Comparison of ENCODE assay signal across 8 mouse cellular contexts in genomic region chr9:108341139-108341475, GRCm38 (mm10). TPM values are rescaled to one million over a fixed set of nuclear protein-coding genes. Genes with fewer than 3 reads are reported as not detected.
DNase-seq lines count a peak whose midpoint lies in the region; ATAC-seq and TF ChIP-seq lines count a peak whose summit lies in the region.

No protein-coding gene starts in this region.

- H3K27ac ChIP-seq in forebrain, embryonic 13.5 days: no peak overlapping the region
- no peak overlapping the region for H3K27ac ChIP-seq in forebrain, postnatal 0 days (ENCODE audit: low read depth, low read length)
- peak overlapping the region; percentile 59 for H3K27ac ChIP-seq in lung, embryonic 16.5 days (ENCODE audit: low read length)
- H3K27ac ChIP-seq in neural tube, embryonic 15.5 days (replicated peaks): no peak overlapping the region
- H3K27ac ChIP-seq in midbrain, embryonic 14.5 days (replicated peaks; ENCODE audit: low read depth, low read length): no peak overlapping the region

- no peak for ATAC-seq in forebrain, embryonic 13.5 days
- no peak for ATAC-seq in forebrain, postnatal 0 days
- no peak for ATAC-seq in lung, embryonic 16.5 days (ENCODE audit: low read depth)
- no peak for ATAC-seq in neural tube, embryonic 15.5 days (ENCODE audit: low FRiP score)
- no peak for ATAC-seq in midbrain, embryonic 14.5 days (ENCODE audit: low FRiP score, low TSS enrichment)

- H3K9ac ChIP-seq in forebrain, embryonic 13.5 days: no peak overlapping the region
- H3K9ac ChIP-seq in forebrain, postnatal 0 days: no peak overlapping the region
- H3K9ac ChIP-seq in lung, embryonic 16.5 days (ENCODE audit: low read length): 0 out of 2 replicates have a peak overlapping the region, but pooled peaks have one; percentile 93
- H3K9ac ChIP-seq in neural tube, embryonic 15.5 days (replicated peaks): no peak overlapping the region
- H3K9ac ChIP-seq in midbrain, embryonic 14.5 days (replicated peaks; ENCODE audit: low read length): no peak overlapping the region

- no peak for TF ChIP-seq CTCF in forebrain, postnatal 0 days (IDR thresholded peaks at IDR 0.05; ENCODE audit: low read depth)

- peaks cover 23% of the 10 kb centered on the region for H3K4me1 ChIP-seq in forebrain, embryonic 13.5 days
- H3K4me1 ChIP-seq in forebrain, postnatal 0 days (ENCODE audit: insufficient read depth): peaks cover 13% of the 10 kb centered on the region
- peaks cover 28% of the 10 kb centered on the region for H3K4me1 ChIP-seq in lung, embryonic 16.5 days (replicated peaks; ENCODE audit: control insufficient read depth, insufficient read depth, low read length)
- H3K4me1 ChIP-seq in neural tube, embryonic 15.5 days: peaks cover 33% of the 10 kb centered on the region
- H3K4me1 ChIP-seq in midbrain, embryonic 14.5 days (ENCODE audit: control insufficient read depth, insufficient read depth, low read length): peaks cover 17% of the 10 kb centered on the region

- WGBS in forebrain, embryonic 13.5 days: 90% methylated on average over 5 of the region's 5 CpGs
- WGBS in forebrain, postnatal 0 days: 92% methylated on average over 5 of the region's 5 CpGs
- 82% methylated on average over 5 of the region's 5 CpGs for WGBS in lung, embryonic 16.5 days
- 85% methylated on average over 5 of the region's 5 CpGs for WGBS in neural tube, embryonic 15.5 days
- 89% methylated on average over 5 of the region's 5 CpGs for WGBS in midbrain, embryonic 14.5 days

- H3K27me3 ChIP-seq in forebrain, embryonic 13.5 days: no peaks in the 10 kb centered on the region
- no peaks in the 10 kb centered on the region for H3K27me3 ChIP-seq in forebrain, postnatal 0 days (ENCODE audit: insufficient read depth, low read length)
- H3K27me3 ChIP-seq in lung, embryonic 16.5 days (ENCODE audit: control insufficient read depth, insufficient read depth, low read depth, low read length): no peaks in the 10 kb centered on the region
- no peaks in the 10 kb centered on the region for H3K27me3 ChIP-seq in neural tube, embryonic 15.5 days (replicated peaks)
- no peaks in the 10 kb centered on the region for H3K27me3 ChIP-seq in midbrain, embryonic 14.5 days (ENCODE audit: control insufficient read depth, insufficient read depth, low read length)

- H3K36me3 ChIP-seq in forebrain, embryonic 13.5 days (ENCODE audit: poor library complexity, severe bottlenecking): peaks cover 11% of the 10 kb centered on the region
- peaks cover 2% of the 10 kb centered on the region; the same call in 1 of the 2 replicates for H3K36me3 ChIP-seq in forebrain, postnatal 0 days (ENCODE audit: insufficient read depth)
- H3K36me3 ChIP-seq in lung, embryonic 16.5 days (ENCODE audit: control insufficient read depth, insufficient read depth, low read length): peaks cover 6% of the 10 kb centered on the region
- peaks cover 3% of the 10 kb centered on the region for H3K36me3 ChIP-seq in neural tube, embryonic 15.5 days
- H3K36me3 ChIP-seq in midbrain, embryonic 14.5 days (ENCODE audit: control insufficient read depth, insufficient read depth, low read length): peaks cover 5% of the 10 kb centered on the region

- H3K4me3 ChIP-seq in forebrain, embryonic 13.5 days: no peak overlapping the region
- H3K4me3 ChIP-seq in forebrain, postnatal 0 days (ENCODE audit: low read depth, low read length): no peak overlapping the region
- peak overlapping the region; percentile 65; the same call in 1 of the 2 replicates for H3K4me3 ChIP-seq in lung, embryonic 16.5 days (ENCODE audit: low read length)
- H3K4me3 ChIP-seq in neural tube, embryonic 15.5 days (replicated peaks): no peak overlapping the region
- no peak overlapping the region for H3K4me3 ChIP-seq in midbrain, embryonic 14.5 days (replicated peaks; ENCODE audit: low read depth, low read length)

- H3K9me3 ChIP-seq in forebrain, embryonic 13.5 days (replicated peaks): no peaks in the 10 kb centered on the region
- no peaks in the 10 kb centered on the region for H3K9me3 ChIP-seq in forebrain, postnatal 0 days (ENCODE audit: low read length)
- no peaks in the 10 kb centered on the region for H3K9me3 ChIP-seq in lung, embryonic 16.5 days (ENCODE audit: control insufficient read depth, low read length)
- no peaks in the 10 kb centered on the region for H3K9me3 ChIP-seq in neural tube, embryonic 15.5 days (replicated peaks)
- H3K9me3 ChIP-seq in midbrain, embryonic 14.5 days (ENCODE audit: control insufficient read depth, low read length): no peaks in the 10 kb centered on the region

- 0 out of 2 replicates have a peak overlapping the region, but pooled peaks have one; percentile 75 for H3K4me2 ChIP-seq in forebrain, embryonic 13.5 days
- no peak overlapping the region for H3K4me2 ChIP-seq in forebrain, postnatal 0 days (ENCODE audit: low read depth)
- peak overlapping the region; percentile 68 for H3K4me2 ChIP-seq in lung, embryonic 16.5 days (ENCODE audit: low read depth, low read length)
- H3K4me2 ChIP-seq in neural tube, embryonic 15.5 days: 0 out of 2 replicates have a peak overlapping the region, but pooled peaks have one; percentile 71
- no peak overlapping the region for H3K4me2 ChIP-seq in midbrain, embryonic 14.5 days (ENCODE audit: low read length)

- DNase-seq in forebrain, postnatal 0 days: no peak
- DNase-seq in lung, postnatal 10 days: no peak
- peak; percentile 53 for DNase-seq in kidney, adult 9 months
- DNase-seq in midbrain, embryonic 14.5 days: no peak
- no peak for DNase-seq in thymus, postnatal 0 days (ENCODE audit: low spot score)

RNA-seq across cellular contexts. Expression of gene Gpx1, which starts 2.4 kb away (rescaled TPM):
- polyA plus RNA-seq in forebrain, embryonic 13.5 days (2015; fragmentation: Nextera tagmentation; extraction: Ambion mirVana): 489 and 518 TPM in 2 replicates
- 184 and 264 TPM in 2 replicates for total RNA-seq in forebrain, postnatal 0 days (2014; rRNA removed)
- 446 and 498 TPM in 2 replicates for polyA plus RNA-seq in forebrain, postnatal 0 days (2015; fragmentation: Nextera tagmentation; extraction: Ambion mirVana)
- 649 and 714 TPM in 2 replicates for polyA plus RNA-seq in lung, embryonic 16.5 days (2015; fragmentation: Nextera tagmentation; extraction: Ambion mirVana)
- polyA plus RNA-seq in neural tube, embryonic 15.5 days (2015; fragmentation: Nextera tagmentation; extraction: Ambion mirVana): 460 and 559 TPM in 2 replicates
- polyA plus RNA-seq in midbrain, embryonic 14.5 days (2014; fragmentation: Nextera tagmentation; extraction: Ambion mirVana): 476 and 480 TPM in 2 replicates
- 862 and 915 TPM in 2 replicates for polyA plus RNA-seq in thymus, postnatal 0 days (2015; fragmentation: Nextera tagmentation; extraction: Ambion mirVana)

RNA-seq across cellular contexts. Expression of gene Usp4, which starts 6.5 kb away (rescaled TPM):
- 132 and 142 TPM in 2 replicates for polyA plus RNA-seq in forebrain, embryonic 13.5 days (2015; fragmentation: Nextera tagmentation; extraction: Ambion mirVana)
- total RNA-seq in forebrain, postnatal 0 days (2014; rRNA removed): 112 and 134 TPM in 2 replicates
- polyA plus RNA-seq in forebrain, postnatal 0 days (2015; fragmentation: Nextera tagmentation; extraction: Ambion mirVana): 93.9 and 112 TPM in 2 replicates
- polyA plus RNA-seq in lung, embryonic 16.5 days (2015; fragmentation: Nextera tagmentation; extraction: Ambion mirVana): 89.9 and 93.6 TPM in 2 replicates
- polyA plus RNA-seq in neural tube, embryonic 15.5 days (2015; fragmentation: Nextera tagmentation; extraction: Ambion mirVana): 110 and 111 TPM in 2 replicates
- polyA plus RNA-seq in midbrain, embryonic 14.5 days (2014; fragmentation: Nextera tagmentation; extraction: Ambion mirVana): 113 and 144 TPM in 2 replicates
- 83.7 and 93.1 TPM in 2 replicates for polyA plus RNA-seq in thymus, postnatal 0 days (2015; fragmentation: Nextera tagmentation; extraction: Ambion mirVana)

RNA-seq across cellular contexts. Expression of gene Tcta, which starts 35.1 kb away (rescaled TPM):
- 30.9 and 38.1 TPM in 2 replicates for polyA plus RNA-seq in forebrain, embryonic 13.5 days (2015; fragmentation: Nextera tagmentation; extraction: Ambion mirVana)
- total RNA-seq in forebrain, postnatal 0 days (2014; rRNA removed): 47.7 and 50.0 TPM in 2 replicates
- 59.2 and 66.2 TPM in 2 replicates for polyA plus RNA-seq in forebrain, postnatal 0 days (2015; fragmentation: Nextera tagmentation; extraction: Ambion mirVana)
- 38.0 and 41.8 TPM in 2 replicates for polyA plus RNA-seq in lung, embryonic 16.5 days (2015; fragmentation: Nextera tagmentation; extraction: Ambion mirVana)
- 49.2 and 52.0 TPM in 2 replicates for polyA plus RNA-seq in neural tube, embryonic 15.5 days (2015; fragmentation: Nextera tagmentation; extraction: Ambion mirVana)
- polyA plus RNA-seq in midbrain, embryonic 14.5 days (2014; fragmentation: Nextera tagmentation; extraction: Ambion mirVana): 52.3 and 56.3 TPM in 2 replicates
- polyA plus RNA-seq in thymus, postnatal 0 days (2015; fragmentation: Nextera tagmentation; extraction: Ambion mirVana): 41.6 and 45.7 TPM in 2 replicates

RNA-seq across cellular contexts. Expression of gene Rhoa, which starts 35.2 kb away (rescaled TPM):
- polyA plus RNA-seq in forebrain, embryonic 13.5 days (2015; fragmentation: Nextera tagmentation; extraction: Ambion mirVana): 317 and 330 TPM in 2 replicates
- total RNA-seq in forebrain, postnatal 0 days (2014; rRNA removed): 119 and 126 TPM in 2 replicates
- 238 and 271 TPM in 2 replicates for polyA plus RNA-seq in forebrain, postnatal 0 days (2015; fragmentation: Nextera tagmentation; extraction: Ambion mirVana)
- 531 and 556 TPM in 2 replicates for polyA plus RNA-seq in lung, embryonic 16.5 days (2015; fragmentation: Nextera tagmentation; extraction: Ambion mirVana)
- polyA plus RNA-seq in neural tube, embryonic 15.5 days (2015; fragmentation: Nextera tagmentation; extraction: Ambion mirVana): 261 and 304 TPM in 2 replicates
- polyA plus RNA-seq in midbrain, embryonic 14.5 days (2014; fragmentation: Nextera tagmentation; extraction: Ambion mirVana): 217 and 224 TPM in 2 replicates
- polyA plus RNA-seq in thymus, postnatal 0 days (2015; fragmentation: Nextera tagmentation; extraction: Ambion mirVana): 517 and 543 TPM in 2 replicates

RNA-seq across cellular contexts. Expression of gene Amt, which starts 44.5 kb away (rescaled TPM):
- polyA plus RNA-seq in forebrain, embryonic 13.5 days (2015; fragmentation: Nextera tagmentation; extraction: Ambion mirVana): 25.3 and 26.7 TPM in 2 replicates
- total RNA-seq in forebrain, postnatal 0 days (2014; rRNA removed): 25.9 and 32.6 TPM in 2 replicates
- 14.6 and 20.1 TPM in 2 replicates for polyA plus RNA-seq in forebrain, postnatal 0 days (2015; fragmentation: Nextera tagmentation; extraction: Ambion mirVana)
- polyA plus RNA-seq in lung, embryonic 16.5 days (2015; fragmentation: Nextera tagmentation; extraction: Ambion mirVana): 19.1 and 21.9 TPM in 2 replicates
- polyA plus RNA-seq in neural tube, embryonic 15.5 days (2015; fragmentation: Nextera tagmentation; extraction: Ambion mirVana): 24.2 and 30.5 TPM in 2 replicates
- polyA plus RNA-seq in midbrain, embryonic 14.5 days (2014; fragmentation: Nextera tagmentation; extraction: Ambion mirVana): 23.2 and 23.5 TPM in 2 replicates
- polyA plus RNA-seq in thymus, postnatal 0 days (2015; fragmentation: Nextera tagmentation; extraction: Ambion mirVana): 1.1 and 1.8 TPM in 2 replicates

Comparison
In these comparisons a context has a peak if more than half of its experiments do, and no peak if none do; other contexts are left out.
1. H3K4me2 ChIP-seq: peak in forebrain, embryonic 13.5 days (single experiment), lung, embryonic 16.5 days (single experiment) and neural tube, embryonic 15.5 days (single experiment); none in forebrain, postnatal 0 days (single experiment) and midbrain, embryonic 14.5 days (single experiment).